Mouse (Mus musculus): ENCODE measurements at regions not wholly inside any gene's neighbourhood (a gene's known extent, or its start where the extent isn't known, plus 50 kb on each side); places are given as distances from the start of the nearest gene placed in this dataset.

DNA sequence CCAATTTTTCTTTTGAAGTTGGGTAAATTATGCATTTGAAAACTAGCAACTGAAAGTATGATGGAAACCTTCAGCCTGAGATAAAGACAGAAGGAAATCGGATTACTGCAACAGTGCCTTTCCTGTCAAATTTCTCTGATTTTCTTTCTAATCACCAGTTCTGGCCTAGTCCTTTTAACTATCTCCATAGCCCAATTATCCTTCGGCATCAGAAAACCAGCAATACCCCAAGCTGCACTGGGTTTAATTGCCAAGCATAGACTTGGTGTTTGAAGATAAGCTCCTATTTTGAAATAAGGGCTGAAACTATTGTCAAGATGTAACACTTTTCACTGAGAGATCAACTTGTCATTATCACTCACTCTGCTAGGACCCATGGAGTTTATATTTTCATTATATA lies 308.2 kb upstream of the Arhgap42 start:
- Histone ChIP-seq H3K79me2 (ENCODE audit: control insufficient read depth, insufficient read depth, low read length, poor library complexity) (no peaks in the 10 kb centered on the region), H3K9ac (ENCODE audit: control insufficient read depth, low read depth, low read length, poor library complexity, severe bottlenecking) (no peak overlapping the region), H3K9me3 (replicated peaks; ENCODE audit: insufficient read depth, low read length) (0 out of 2 replicates have a peak, but pooled peaks cover 1% of the 10 kb centered on the region), H3K4me1 (ENCODE audit: control insufficient read depth in 1 of 2, insufficient read depth in 2 of 2, low read length in 2 of 2) (no peaks in the 10 kb centered on the region), H3K36me3 (ENCODE audit: control insufficient read depth in 1 of 2, insufficient read depth in 2 of 2, low read length in 2 of 2) (no peaks in the 10 kb centered on the region), H3K4me3 (ENCODE audit: control insufficient read depth in 1 of 2, insufficient read depth in 1 of 2, low read depth in 2 of 2, low read length in 2 of 2) (no peak overlapping the region), H3K27ac (ENCODE audit: control insufficient read depth, low read depth, low read length) (no peak overlapping the region), H3K27me3 (ENCODE audit: control insufficient read depth in 1 of 2, insufficient read depth in 2 of 2, low read length in 2 of 2) (no peaks in the 10 kb centered on the region)
- TF ChIP-seq POLR2A (IDR thresholded peaks at IDR 0.05; ENCODE audit: control insufficient read depth in 1 of 2, insufficient read depth in 1 of 2, low read depth in 1 of 2, low read length in 2 of 2, poor library complexity in 1 of 2): no peak
- TF ChIP-seq JUND (IDR thresholded peaks at IDR 0.05; ENCODE audit: low read depth, low read length): no peak
- TF ChIP-seq CHD2 (IDR thresholded peaks at IDR 0.05; ENCODE audit: low read length): no peak
- no peak for TF ChIP-seq TAL1 (IDR thresholded peaks at IDR 0.05; ENCODE audit: low read length)
- no peak for TF ChIP-seq USF1 (IDR thresholded peaks at IDR 0.05; ENCODE audit: low read depth, low read length)
- TF ChIP-seq USF2 (IDR thresholded peaks at IDR 0.05; ENCODE audit: borderline replicate concordance in 1 of 2, insufficient read depth in 1 of 2, low read depth in 1 of 2, low read length in 2 of 2): no peak
- TF ChIP-seq RAD21 (IDR thresholded peaks at IDR 0.05; ENCODE audit: low read depth, low read length): no peak
- TF ChIP-seq MYC (IDR thresholded peaks at IDR 0.05; ENCODE audit: low read depth, low read length): no peak
- no peak for TF ChIP-seq UBTF (IDR thresholded peaks at IDR 0.05; ENCODE audit: borderline replicate concordance, insufficient read depth, low read depth, low read length)
- TF ChIP-seq MAZ (IDR thresholded peaks at IDR 0.05; ENCODE audit: low read depth, low read length): no peak
- no peak for TF ChIP-seq CTCF (IDR thresholded peaks at IDR 0.05 in 2 of 3, conservative IDR thresholded peaks at IDR 0.05 in 1 of 3; ENCODE audit: control insufficient read depth in 1 of 3, insufficient read depth in 1 of 3, low read depth in 2 of 3, low read length in 3 of 3, poor library complexity in 1 of 3, severe bottlenecking in 1 of 3)
- TF ChIP-seq MEF2A (IDR thresholded peaks at IDR 0.05; ENCODE audit: extremely low read depth, insufficient replicate concordance, low read depth, low read length, poor library complexity, severe bottlenecking): no peak
- TF ChIP-seq GATA1 (IDR thresholded peaks at IDR 0.05; ENCODE audit: low read depth, low read length): no peak
- TF ChIP-seq SIN3A (IDR thresholded peaks at IDR 0.05; ENCODE audit: low read length): no peak
- TF ChIP-seq MXI1 (IDR thresholded peaks at IDR 0.05; ENCODE audit: low read depth, low read length): no peak
- no peak for TF ChIP-seq KAT2A (conservative IDR thresholded peaks at IDR 0.05; ENCODE audit: low read depth, low read length)
- DNase-seq (ENCODE audit: low read depth, low spot score): no peak

DNA sequence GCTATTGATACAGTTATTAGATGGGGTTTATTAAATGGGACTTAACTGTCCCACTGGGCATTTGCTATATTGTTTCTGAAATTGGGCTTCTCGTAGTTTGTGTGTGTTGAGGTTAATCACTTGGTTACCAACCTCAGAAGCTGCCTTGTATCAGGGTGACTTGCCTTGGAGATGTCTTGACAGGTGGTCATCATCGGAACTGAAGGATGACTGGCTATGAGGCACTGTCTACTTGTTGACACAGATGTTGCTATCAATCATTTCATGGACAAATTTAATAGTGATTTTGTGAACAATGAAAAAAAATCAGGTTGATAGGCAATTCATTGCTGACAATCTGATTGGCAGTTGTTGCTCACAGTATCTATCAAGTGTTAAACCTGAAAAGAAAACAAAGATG lies 261.4 kb upstream of the Arhgap42 start:
- no peaks in the 10 kb centered on the region for H3K79me2 ChIP-seq (ENCODE audit: control insufficient read depth, insufficient read depth, low read length, poor library complexity)
- DNase-seq (ENCODE audit: low read depth, low spot score): no peak
- no peak overlapping the region for H3K9ac ChIP-seq (ENCODE audit: control insufficient read depth, low read depth, low read length, poor library complexity, severe bottlenecking)
- no peaks in the 10 kb centered on the region for H3K36me3 ChIP-seq (ENCODE audit: control insufficient read depth in 1 of 2, insufficient read depth in 2 of 2, low read length in 2 of 2)
- TF ChIP-seq GABPA (IDR thresholded peaks at IDR 0.05; ENCODE audit: low read depth, low read length) (no peak), E2F4 (IDR thresholded peaks at IDR 0.05; ENCODE audit: borderline replicate concordance, low read depth, low read length) (no peak), ZMIZ1 (IDR thresholded peaks at IDR 0.05; ENCODE audit: low read depth, low read length) (no peak), ZNF384 (IDR thresholded peaks at IDR 0.05; ENCODE audit: low read depth, low read length) (no peak), UBTF (IDR thresholded peaks at IDR 0.05; ENCODE audit: borderline replicate concordance, insufficient read depth, low read depth, low read length) (no peak), MEF2A (IDR thresholded peaks at IDR 0.05; ENCODE audit: extremely low read depth, insufficient replicate concordance, low read depth, low read length, poor library complexity, severe bottlenecking) (no peak), CHD1 (IDR thresholded peaks at IDR 0.05; ENCODE audit: low read depth, low read length) (no peak), USF1 (IDR thresholded peaks at IDR 0.05; ENCODE audit: low read depth, low read length) (no peak), CTCF (IDR thresholded peaks at IDR 0.05 in 2 of 3, conservative IDR thresholded peaks at IDR 0.05 in 1 of 3; ENCODE audit: control insufficient read depth in 1 of 3, insufficient read depth in 1 of 3, low read depth in 2 of 3, low read length in 3 of 3, poor library complexity in 1 of 3, severe bottlenecking in 1 of 3) (no peak), HCFC1 (IDR thresholded peaks at IDR 0.05; ENCODE audit: low read depth, low read length) (no peak), ELF1 (IDR thresholded peaks at IDR 0.05; ENCODE audit: low read depth, low read length) (no peak), RAD21 (IDR thresholded peaks at IDR 0.05; ENCODE audit: low read depth, low read length) (no peak), KAT2A (conservative IDR thresholded peaks at IDR 0.05; ENCODE audit: low read depth, low read length) (no peak), SMC3 (IDR thresholded peaks at IDR 0.05; ENCODE audit: low read depth, low read length) (no peak), RCOR1 (IDR thresholded peaks at IDR 0.05; ENCODE audit: low read depth, low read length) (no peak), TCF12 (IDR thresholded peaks at IDR 0.05; ENCODE audit: low read depth, low read length) (no peak), MAZ (IDR thresholded peaks at IDR 0.05; ENCODE audit: low read depth, low read length) (no peak)
- H3K27ac ChIP-seq (ENCODE audit: control insufficient read depth, low read depth, low read length): no peak overlapping the region
- H3K4me3 ChIP-seq (ENCODE audit: control insufficient read depth in 1 of 2, insufficient read depth in 1 of 2, low read depth in 2 of 2, low read length in 2 of 2): no peak overlapping the region
- H3K27me3 ChIP-seq (ENCODE audit: control insufficient read depth in 1 of 2, insufficient read depth in 2 of 2, low read length in 2 of 2): no peaks in the 10 kb centered on the region
- no peaks in the 10 kb centered on the region for H3K4me1 ChIP-seq (ENCODE audit: control insufficient read depth in 1 of 2, insufficient read depth in 2 of 2, low read length in 2 of 2)
- no peaks in the 10 kb centered on the region for H3K9me3 ChIP-seq (replicated peaks; ENCODE audit: insufficient read depth, low read length)
